Mouse (Mus musculus) lung, adult 2 months (tissue): Measurements from ENCODE around the gene Ptprd.

ENCODE experiments used
- CTCF ChIP-seq: fragments of 200-500 bp; IDR thresholded peaks from 2 replicates; pipeline ENCODE4 v1.5.1; 2011; ENCODE audit warnings: mild to moderate bottlenecking, low read length, control low read depth; ENCODE audit not compliant: insufficient read depth
- POLR2A ChIP-seq: fragments of 200-500 bp; IDR thresholded peaks from 2 replicates; pipeline ENCODE4 v1.6.1; 2011; ENCODE audit warnings: low read depth, mild to moderate bottlenecking, control low read depth, low read length, borderline replicate concordance; ENCODE audit errors: extremely low read depth

GRCm38 (mm10) chr4:75993092-75993491 lies 2218.7 kb downstream of the Ptprd start:
- TF ChIP-seq CTCF = no peak
- TF ChIP-seq POLR2A = no peak
